Mouse (Mus musculus) cerebellum, adult 2 months (tissue): ENCODE measurements at regions not wholly inside any gene's neighbourhood (a gene's known extent, or its start where the extent isn't known, plus 50 kb on each side); places are given as distances from the start of the nearest gene placed in this dataset.

Source experiments
- CTCF ChIP-seq: fragments of 200-500 bp; IDR thresholded peaks from 2 replicates; pipeline ENCODE4 v1.5.1; 2011; ENCODE audit warnings: low read depth, mild to moderate bottlenecking, control low read depth, low read length, moderate library complexity, borderline replicate concordance; ENCODE audit not compliant: insufficient read depth
- POLR2A ChIP-seq: fragments of 200-500 bp; IDR thresholded peaks from 2 replicates; pipeline ENCODE4 v1.6.1; 2011; ENCODE audit warnings: low read length, control low read depth, borderline replicate concordance; ENCODE audit not compliant: insufficient read depth

GRCm38 (mm10) chr7:117138681-117139080 lies 242.1 kb upstream of the Xylt1 start:
- TF ChIP-seq POLR2A: no peak
- no peak for TF ChIP-seq CTCF
